Mouse (Mus musculus): ENCODE data around the gene Vmn2r70. TPM values are rescaled to one million over a fixed set of nuclear protein-coding genes. Genes with fewer than 3 reads are reported as not detected.

Gene Vmn2r70
- total RNA-seq (2022) = not detected

- DNase-seq = no peak
These were observed at the start of gene Vmn2r70 for GRCm38 (mm10) chr7:85569092-85569491. Gene Vmn2r70, minus strand, starts transcription at chr7:85569192.

DNA sequence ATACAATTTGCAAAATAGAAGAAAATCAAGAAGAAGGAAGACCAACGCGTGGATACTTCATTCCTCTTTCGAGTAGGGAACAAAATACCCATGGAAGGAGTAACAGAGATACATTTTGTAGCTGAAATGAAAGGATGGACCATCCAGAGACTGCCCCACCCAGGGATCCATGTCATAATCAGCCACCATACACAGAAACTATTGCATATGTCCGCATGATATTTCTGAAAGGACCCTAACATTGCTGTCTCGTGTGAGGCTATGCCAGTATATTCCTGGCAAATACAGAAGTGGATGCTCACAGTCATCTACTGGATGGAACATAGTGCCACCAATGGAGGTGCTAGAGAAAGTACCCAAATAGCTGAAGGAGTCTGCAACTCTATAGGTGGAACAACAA is 6.2 kb downstream of the Vmn2r70 start, which contains the start of gene Vmn2r71:
Gene Vmn2r71, plus strand, starts transcription at position 301 of the 400 bp plus-strand sequence.
- DNase-seq = no peak

- no peak for DNase-seq
These were observed 25.9 kb downstream of the Vmn2r70 start for GRCm38 (mm10) chr7:85543118-85543517.

GRCm38 (mm10) chr7:85542108-85542507 is 26.9 kb downstream of the Vmn2r70 start:
- DNase-seq = no peak

Other genes starting within 250 kb of the Vmn2r70 start
- not detected for gene Vmn2r69, start 153.3 kb downstream of the Vmn2r70 start, total RNA-seq (2022)
- not detected for gene Vmn2r71, start 6.1 kb downstream of the Vmn2r70 start, total RNA-seq (2022)
- not detected for gene Vmn2r72, start 185.9 kb upstream of the Vmn2r70 start, total RNA-seq (2022)